Mouse (Mus musculus): ENCODE data around the gene Gm37240. TPM values are rescaled to one million over a fixed set of nuclear protein-coding genes. Genes with fewer than 3 reads are reported as not detected.
A peak's percentile ranks its signal among the peaks of the same experiment; 100 is the strongest.

Gm37240 gene
- polyA plus RNA-seq, 1 experiment from 2014 or later = 12.7 TPM

- ATAC-seq (replicated peaks; ENCODE audit: insufficient number of reproducible peaks, insufficient read depth, low FRiP score, low read depth) = no peak
- Histone ChIP-seq H3K4me1 (replicated peaks) (peaks cover 4% of the 10 kb centered on the region), H3K9me3 (replicated peaks) (no peaks in the 10 kb centered on the region), H3K27me3 (no peaks in the 10 kb centered on the region), H3K36me3 (no peaks in the 10 kb centered on the region), H3K27ac (no peak overlapping the region), H3K4me3 (no peak overlapping the region), H3K4me2 (no peak overlapping the region), H3K9ac (no peak overlapping the region)
- 81% methylated on average over 4 of the region's 4 CpGs for WGBS
These were observed 188.8 kb downstream of the Gm37240 start for GRCm38 (mm10) chr3:85698496-85698895.

- H3K4me2 ChIP-seq = no peak overlapping the region
- H3K27ac ChIP-seq = no peak overlapping the region
- H3K4me1 ChIP-seq (replicated peaks) = no peaks in the 10 kb centered on the region
- H3K36me3 ChIP-seq = no peaks in the 10 kb centered on the region
- H3K9me3 ChIP-seq (replicated peaks) = no peaks in the 10 kb centered on the region
- H3K4me3 ChIP-seq = no peak overlapping the region
- H3K9ac ChIP-seq = no peak overlapping the region
- 92% methylated on average over 3 of the region's 3 CpGs for WGBS
- no peak for ATAC-seq (replicated peaks; ENCODE audit: insufficient number of reproducible peaks, insufficient read depth, low FRiP score, low read depth)
- no peaks in the 10 kb centered on the region for H3K27me3 ChIP-seq
These were observed 192.3 kb downstream of the Gm37240 start for GRCm38 (mm10) chr3:85695056-85695455.

- Histone ChIP-seq H3K36me3 (no peaks in the 10 kb centered on the region), H3K4me3 (no peak overlapping the region), H3K4me1 (replicated peaks) (no peaks in the 10 kb centered on the region), H3K9ac (no peak overlapping the region), H3K4me2 (no peak overlapping the region), H3K27ac (no peak overlapping the region), H3K27me3 (no peaks in the 10 kb centered on the region), H3K9me3 (replicated peaks) (no peaks in the 10 kb centered on the region)
- no peak for ATAC-seq (replicated peaks; ENCODE audit: insufficient number of reproducible peaks, insufficient read depth, low FRiP score, low read depth)
- 49% methylated on average over 3 of the region's 3 CpGs for WGBS
These were observed 194.3 kb downstream of the Gm37240 start for GRCm38 (mm10) chr3:85693013-85693412.

GRCm38 (mm10) chr3:85691134-85691533, 196.2 kb downstream of the Gm37240 start:
- Histone ChIP-seq H3K4me1 (replicated peaks) (no peaks in the 10 kb centered on the region), H3K4me2 (no peak overlapping the region), H3K9ac (no peak overlapping the region), H3K36me3 (no peaks in the 10 kb centered on the region), H3K27me3 (no peaks in the 10 kb centered on the region), H3K9me3 (replicated peaks) (no peaks in the 10 kb centered on the region), H3K4me3 (no peak overlapping the region), H3K27ac (no peak overlapping the region)
- no peak for ATAC-seq (replicated peaks; ENCODE audit: insufficient number of reproducible peaks, insufficient read depth, low FRiP score, low read depth)
- WGBS = 78% methylated on average over 4 of the region's 4 CpGs

GRCm38 (mm10) chr3:85688341-85688740, 199.0 kb downstream of the Gm37240 start:
- no peak overlapping the region for H3K27ac ChIP-seq
- no peaks in the 10 kb centered on the region for H3K27me3 ChIP-seq
- no peaks in the 10 kb centered on the region for H3K9me3 ChIP-seq (replicated peaks)
- no peak for ATAC-seq (replicated peaks; ENCODE audit: insufficient number of reproducible peaks, insufficient read depth, low FRiP score, low read depth)
- H3K9ac ChIP-seq = no peak overlapping the region
- H3K4me2 ChIP-seq = no peak overlapping the region
- WGBS = 90% methylated on average over 14 of the region's 14 CpGs
- H3K36me3 ChIP-seq = no peaks in the 10 kb centered on the region
- H3K4me1 ChIP-seq (replicated peaks) = no peaks in the 10 kb centered on the region
- H3K4me3 ChIP-seq = no peak overlapping the region

- no peak for ATAC-seq (replicated peaks; ENCODE audit: insufficient number of reproducible peaks, insufficient read depth, low FRiP score, low read depth)
These were observed 202.0 kb downstream of the Gm37240 start for GRCm38 (mm10) chr3:85685271-85685670.

GRCm38 (mm10) chr3:85683618-85684017, 203.7 kb downstream of the Gm37240 start:
- no peak for ATAC-seq (replicated peaks; ENCODE audit: insufficient number of reproducible peaks, insufficient read depth, low FRiP score, low read depth)
- H3K27me3 ChIP-seq = no peaks in the 10 kb centered on the region
- no peak overlapping the region for H3K27ac ChIP-seq
- 82% methylated on average over 5 of the region's 5 CpGs for WGBS
- H3K36me3 ChIP-seq = no peaks in the 10 kb centered on the region
- no peak overlapping the region for H3K9ac ChIP-seq
- no peak overlapping the region for H3K4me2 ChIP-seq
- peaks cover 12% of the 10 kb centered on the region for H3K4me1 ChIP-seq (replicated peaks)
- H3K4me3 ChIP-seq = no peak overlapping the region
- H3K9me3 ChIP-seq (replicated peaks) = no peaks in the 10 kb centered on the region

More at GRCm38 (mm10) chr3:85685271-85685670, 202.0 kb downstream of the Gm37240 start:
- Histone ChIP-seq H3K4me3 (no peak overlapping the region), H3K4me2 (no peak overlapping the region), H3K4me1 (replicated peaks) (0 out of 2 replicates have a peak, but pooled peaks cover 4% of the 10 kb centered on the region), H3K9me3 (replicated peaks) (no peaks in the 10 kb centered on the region), H3K27ac (no peak overlapping the region), H3K36me3 (no peaks in the 10 kb centered on the region), H3K27me3 (no peaks in the 10 kb centered on the region), H3K9ac (no peak overlapping the region)
- WGBS = 76% methylated on average over 8 of the region's 8 CpGs

GRCm38 (mm10) chr3:85681136-85681535, 206.2 kb downstream of the Gm37240 start:
- Histone ChIP-seq H3K36me3 (no peaks in the 10 kb centered on the region), H3K9me3 (replicated peaks) (no peaks in the 10 kb centered on the region), H3K27ac (no peak overlapping the region), H3K4me1 (replicated peaks) (peaks cover 16% of the 10 kb centered on the region), H3K4me2 (no peak overlapping the region), H3K9ac (no peak overlapping the region), H3K4me3 (no peak overlapping the region), H3K27me3 (no peaks in the 10 kb centered on the region)
- ATAC-seq (replicated peaks; ENCODE audit: insufficient number of reproducible peaks, insufficient read depth, low FRiP score, low read depth) = no peak
- 85% methylated on average over 7 of the region's 7 CpGs for WGBS

GRCm38 (mm10) chr3:85679960-85680359, 207.4 kb downstream of the Gm37240 start:
- Histone ChIP-seq H3K4me3 (no peak overlapping the region), H3K27me3 (no peaks in the 10 kb centered on the region), H3K9me3 (replicated peaks) (no peaks in the 10 kb centered on the region), H3K27ac (peak overlapping the region; percentile 19; the same call in 1 of the 2 replicates), H3K9ac (no peak overlapping the region), H3K4me1 (replicated peaks) (peaks cover 16% of the 10 kb centered on the region), H3K4me2 (no peak overlapping the region), H3K36me3 (no peaks in the 10 kb centered on the region)
- ATAC-seq (replicated peaks; ENCODE audit: insufficient number of reproducible peaks, insufficient read depth, low FRiP score, low read depth) = no peak
- WGBS = 77% methylated on average over 5 of the region's 5 CpGs

GRCm38 (mm10) chr3:85679312-85679933, 207.9 kb downstream of the Gm37240 start:
- H3K9me3 ChIP-seq (replicated peaks) = no peaks in the 10 kb centered on the region
- no peak overlapping the region for H3K4me2 ChIP-seq
- no peak overlapping the region for H3K4me3 ChIP-seq
- no peak overlapping the region for H3K9ac ChIP-seq
- peaks cover 16% of the 10 kb centered on the region for H3K4me1 ChIP-seq (replicated peaks)
- WGBS = 50% methylated on average over 8 of the region's 8 CpGs
- peak overlapping the region; percentile 19; the same call in 1 of the 2 replicates for H3K27ac ChIP-seq
- ATAC-seq (replicated peaks; ENCODE audit: insufficient number of reproducible peaks, insufficient read depth, low FRiP score, low read depth) = no peak
- no peaks in the 10 kb centered on the region for H3K36me3 ChIP-seq
- H3K27me3 ChIP-seq = no peaks in the 10 kb centered on the region

GRCm38 (mm10) chr3:85677952-85678351, 209.4 kb downstream of the Gm37240 start:
- Histone ChIP-seq H3K27ac (no peak overlapping the region), H3K9ac (no peak overlapping the region), H3K36me3 (no peaks in the 10 kb centered on the region), H3K4me1 (replicated peaks) (peaks cover 16% of the 10 kb centered on the region), H3K4me3 (no peak overlapping the region), H3K27me3 (no peaks in the 10 kb centered on the region), H3K9me3 (replicated peaks) (no peaks in the 10 kb centered on the region), H3K4me2 (no peak overlapping the region)
- WGBS = 74% methylated on average over 3 of the region's 3 CpGs
- ATAC-seq (replicated peaks; ENCODE audit: insufficient number of reproducible peaks, insufficient read depth, low FRiP score, low read depth) = no peak

GRCm38 (mm10) chr3:85677133-85677532, 210.2 kb downstream of the Gm37240 start:
- Histone ChIP-seq H3K4me3 (no peak overlapping the region), H3K27me3 (no peaks in the 10 kb centered on the region), H3K9ac (no peak overlapping the region), H3K27ac (no peak overlapping the region), H3K4me2 (no peak overlapping the region), H3K9me3 (replicated peaks) (no peaks in the 10 kb centered on the region), H3K4me1 (replicated peaks) (peaks cover 16% of the 10 kb centered on the region), H3K36me3 (no peaks in the 10 kb centered on the region)
- WGBS = 70% methylated on average over 8 of the region's 8 CpGs
- ATAC-seq (replicated peaks; ENCODE audit: insufficient number of reproducible peaks, insufficient read depth, low FRiP score, low read depth) = no peak

Measured in heart, embryonic 15.5 days (tissue).